ENCODE assay signal across 10 mouse cellular contexts in genomic region chr9:54732122-54732521, GRCm38 (mm10). TPM values are rescaled to one million over a fixed set of nuclear protein-coding genes. Genes with fewer than 3 reads are reported as not detected.
A peak's percentile ranks its signal among the peaks of the same experiment; 100 is the strongest.
DNase-seq lines count a peak whose midpoint lies in the region; ATAC-seq and TF ChIP-seq lines count a peak whose summit lies in the region.
"Had no signal": no experiment of that assay in that cellular context is flagged by ENCODE, and none has a peak within 500 bp of the region (broad histone marks: within the 10 kb centered on the region; RNA-seq: fewer than 3 reads in every experiment).

No protein-coding gene starts in this region.

- H3K9me3 ChIP-seq in MEL (replicated peaks; ENCODE audit: insufficient read depth, low read length), result no peaks in the 10 kb centered on the region

- no peak; the same call in 1 of the 2 replicates for ATAC-seq in monocyte, adult 5-6 weeks (replicated peaks; ENCODE audit: insufficient number of reproducible peaks, low FRiP score, low TSS enrichment, poor library complexity, severe bottlenecking)
- ATAC-seq in activated CD4-positive, CD25-positive, alpha-beta regulatory T cell, adult 4 months, result no peak
- ATAC-seq: midbrain, embryonic 16.5 days had no signal

- no peak overlapping the region for H3K27ac ChIP-seq in liver, adult 2 months (replicated peaks; ENCODE audit: insufficient read depth, low read depth, low read length)
- no peak overlapping the region for H3K27ac ChIP-seq in MEL (ENCODE audit: control insufficient read depth, low read depth, low read length)

- intact Hi-C loops in gastrocnemius, postnatal 36 days (cut with DNase I), result no loop called here

- H3K4me1 ChIP-seq in liver, adult 2 months (ENCODE audit: control insufficient read depth, insufficient read depth, low read length), result peaks cover 12% of the 10 kb centered on the region; the same call in 1 of the 2 replicates
- H3K4me1 ChIP-seq in MEL (ENCODE audit: control insufficient read depth in 1 of 2, insufficient read depth in 2 of 2, low read length in 2 of 2), result peaks cover 0 to 13% of the 10 kb centered on the region in 2 experiments

- peak; percentile 44 for TF ChIP-seq RAD21 in MEL (IDR thresholded peaks at IDR 0.05; ENCODE audit: low read depth, low read length)

- no peak overlapping the region for H3K4me3 ChIP-seq in liver, adult 2 months (ENCODE audit: insufficient read depth, low read depth, low read length)
- H3K4me3 ChIP-seq in MEL (ENCODE audit: control insufficient read depth in 1 of 2, insufficient read depth in 1 of 2, low read depth in 2 of 2, low read length in 2 of 2), result no peak overlapping the region

- TF ChIP-seq POLR2A in liver, adult 2 months (IDR thresholded peaks at IDR 0.05; ENCODE audit: extremely low read depth, insufficient read depth, low read length), result no peak
- no peak for TF ChIP-seq POLR2A in MEL (IDR thresholded peaks at IDR 0.05; ENCODE audit: control insufficient read depth in 1 of 2, insufficient read depth in 1 of 2, low read depth in 1 of 2, low read length in 2 of 2, poor library complexity in 1 of 2)

- no peak for TF ChIP-seq CTCF in liver, adult 2 months (IDR thresholded peaks at IDR 0.05; ENCODE audit: low read depth, low read length)
- TF ChIP-seq CTCF in MEL (IDR thresholded peaks at IDR 0.05 in 2 of 3, conservative IDR thresholded peaks at IDR 0.05 in 1 of 3; ENCODE audit: control insufficient read depth in 1 of 3, insufficient read depth in 1 of 3, low read depth in 2 of 3, low read length in 3 of 3, poor library complexity in 1 of 3, severe bottlenecking in 1 of 3), result peak; percentile 16 to 81 (median 72); a peak in 5 of 6 replicates

- 95% methylated on average over 2 of the region's 2 CpGs for WGBS in liver, adult 2 months

- peaks cover 9% of the 10 kb centered on the region; the same call in 1 of the 2 replicates for H3K79me2 ChIP-seq in liver, adult 2 months (ENCODE audit: control insufficient read depth, insufficient read depth, low read length)
- H3K79me2 ChIP-seq in MEL (ENCODE audit: control insufficient read depth, insufficient read depth, low read length, poor library complexity), result peaks cover 34% of the 10 kb centered on the region

- no peaks in the 10 kb centered on the region for H3K27me3 ChIP-seq in liver, adult 2 months (ENCODE audit: control insufficient read depth, insufficient read depth, low read length)
- no peaks in the 10 kb centered on the region for H3K27me3 ChIP-seq in MEL (ENCODE audit: control insufficient read depth in 1 of 2, insufficient read depth in 2 of 2, low read length in 2 of 2)

- peak; percentile 46 for DNase-seq in liver, adult 2 months (ENCODE audit: extremely low read depth, low read depth, low spot score)
- DNase-seq in liver (no peak), MEL (ENCODE audit: low read depth, low spot score) (peak; percentile 79)
- DNase-seq in c-Kit-positive CD71-positive TER-119-positive erythroid progenitor cells, embryonic 14.5 days (ENCODE audit: low spot score), result peak; percentile 61
- DNase-seq in mesoderm, embryonic 11.5 days (ENCODE audit: low read depth, low spot score), result peak; percentile 71
- DNase-seq in gastrocnemius, postnatal 36 days, result no peak
- DNase-seq: right cerebral cortex, postnatal 25 days had no signal

- TF ChIP-seq EP300 in MEL (IDR thresholded peaks at IDR 0.05; ENCODE audit: low read depth in 1 of 2, low read length in 2 of 2), result no peak

- H3K36me3 ChIP-seq in liver, adult 2 months (ENCODE audit: control insufficient read depth, insufficient read depth, low read length), result peaks cover 26% of the 10 kb centered on the region
- H3K36me3 ChIP-seq in MEL (ENCODE audit: control insufficient read depth in 1 of 2, insufficient read depth in 2 of 2, low read length in 2 of 2), result peaks cover 16 to 18% of the 10 kb centered on the region in 2 experiments

- H3K9ac ChIP-seq in liver, adult 2 months (ENCODE audit: low read depth, low read length), result no peak overlapping the region
- H3K9ac ChIP-seq in MEL (ENCODE audit: control insufficient read depth, low read depth, low read length, poor library complexity, severe bottlenecking), result no peak overlapping the region

TF ChIP-seq in MEL, 35 proteins besides CTCF, POLR2A, EP300 and RAD21:
- TF ChIP-seq ELF1 (IDR thresholded peaks at IDR 0.05; ENCODE audit: low read depth, low read length) (no peak), SIN3A (IDR thresholded peaks at IDR 0.05; ENCODE audit: low read length) (peak; percentile 47; the same call in 1 of the 2 replicates), MXI1 (IDR thresholded peaks at IDR 0.05; ENCODE audit: low read depth, low read length) (peak; percentile 21; the same call in 1 of the 2 replicates), GABPA (IDR thresholded peaks at IDR 0.05; ENCODE audit: low read depth, low read length) (no peak), USF1 (IDR thresholded peaks at IDR 0.05; ENCODE audit: low read depth, low read length) (no peak), ZKSCAN1 (IDR thresholded peaks at IDR 0.05; ENCODE audit: low read depth, low read length) (0 out of 2 replicates have a peak, but pooled peaks have one; percentile 60), SMC3 (IDR thresholded peaks at IDR 0.05; ENCODE audit: low read depth, low read length) (peak; percentile 29; the same call in 1 of the 2 replicates), POLR2AphosphoS2 (IDR thresholded peaks at IDR 0.05; ENCODE audit: low read length) (no peak), JUND (IDR thresholded peaks at IDR 0.05; ENCODE audit: low read depth, low read length) (no peak)

RNA-seq across cellular contexts. Expression of gene Wdr61, which starts 2.2 kb away (rescaled TPM):
- 83.5 and 86.2 TPM in 2 replicates for total RNA-seq in liver, adult 2 months (2014; rRNA removed)
- polyA plus RNA-seq in liver, adult 2 months (2012; rRNA removed), result 38.4 and 38.6 TPM in 2 replicates
- 209 and 217 TPM in 2 replicates for total RNA-seq in MEL (2012; rRNA removed)
- polyA plus RNA-seq in MEL (2012; ENCODE audit: insufficient read depth in 1 of 2, insufficient read length in 2 of 2, low read depth in 1 of 2, low replicate concordance in 2 of 2, missing spikeins in 1 of 2), result 100 to 1,000 TPM in 1 of 2 experiments, not detected in 1; 182 TPM
- total RNA-seq in monocyte, adult 5-6 weeks (2017), result 32.9 to 54.9 TPM (median 49.8 TPM) in 3 replicates
- 10 to 100 TPM; 17.9 to 18.2 TPM for total RNA-seq in gastrocnemius, postnatal 36 days (2021)
- polyA plus RNA-seq in activated CD4-positive, CD25-positive, alpha-beta regulatory T cell, adult 4 months (2017; shearing (Covaris generic)), result 100 to 1,000 TPM; 123 to 134 TPM

RNA-seq across cellular contexts. Expression of gene Crabp1, which starts 32.4 kb away (rescaled TPM):
- not detected in 2 replicates for total RNA-seq in liver, adult 2 months (2014; rRNA removed)
- polyA plus RNA-seq in liver, adult 2 months (2012; rRNA removed), result not detected in 2 replicates
- not detected in 2 replicates for total RNA-seq in MEL (2012; rRNA removed)
- polyA plus RNA-seq in MEL (2012; ENCODE audit: insufficient read depth in 1 of 2, insufficient read length in 2 of 2, low read depth in 1 of 2, low replicate concordance in 2 of 2, missing spikeins in 1 of 2), result not detected
- not detected in 3 replicates for total RNA-seq in monocyte, adult 5-6 weeks (2017)
- total RNA-seq in gastrocnemius, postnatal 36 days (2021), result under 1 TPM in 1 of 2 experiments, not detected in 1; 0.79 TPM
- polyA plus RNA-seq in activated CD4-positive, CD25-positive, alpha-beta regulatory T cell, adult 4 months (2017; shearing (Covaris generic)), result not detected

RNA-seq across cellular contexts. Expression of gene Dnaja4, which starts 33.4 kb away (rescaled TPM):
- 2.7 and 3.5 TPM in 2 replicates for total RNA-seq in liver, adult 2 months (2014; rRNA removed)
- polyA plus RNA-seq in liver, adult 2 months (2012; rRNA removed), result 1.3 and 2.2 TPM in 2 replicates
- 7.5 and 10.9 TPM in 2 replicates for total RNA-seq in MEL (2012; rRNA removed)
- polyA plus RNA-seq in MEL (2012; ENCODE audit: insufficient read depth in 1 of 2, insufficient read length in 2 of 2, low read depth in 1 of 2, low replicate concordance in 2 of 2, missing spikeins in 1 of 2), result 10 to 100 TPM in 1 of 2 experiments, not detected in 1; 13.0 TPM
- 6.1 to 14.0 TPM (median 7.8 TPM) in 3 replicates for total RNA-seq in monocyte, adult 5-6 weeks (2017)
- 10 to 100 TPM; 52.8 to 57.2 TPM for total RNA-seq in gastrocnemius, postnatal 36 days (2021)
- 1 to 10 TPM; 3.3 to 3.9 TPM for polyA plus RNA-seq in activated CD4-positive, CD25-positive, alpha-beta regulatory T cell, adult 4 months (2017; shearing (Covaris generic))

Comparison
In these comparisons a context has a peak if more than half of its experiments do, and no peak if none do; other contexts are left out.
1. DNase-seq: peak in liver, adult 2 months (single experiment), MEL (single experiment), c-Kit-positive CD71-positive TER-119-positive erythroid progenitor cells, embryonic 14.5 days (single experiment) and mesoderm, embryonic 11.5 days (single experiment); none in liver (single experiment) and gastrocnemius, postnatal 36 days (0 of 2).